Mouse (Mus musculus) neural tube, embryonic 14.5 days (tissue): ENCODE results near the gene Strap. TPM values are rescaled to one million over a fixed set of nuclear protein-coding genes. Genes with fewer than 3 reads are reported as not detected.

Source experiments
- ATAC-seq: fragments of 200-750 bp; cut with Nextera tagmentation; 2 replicates; pipeline ENCODE4 v1.8.0; 2017; ENCODE audit warnings: low read depth, mild to moderate bottlenecking, moderate TSS enrichment, moderate library complexity
- H3K27ac ChIP-seq: fragments of 300-500 bp; sonication (generic); 2 replicates; pipeline ENCODE4 v1.5.1; 2014; ENCODE audit warnings: low read depth, mild to moderate bottlenecking, control low read depth, low read length, moderate library complexity, mixed read lengths
- H3K27me3 ChIP-seq: fragments of 300-500 bp; sonication (generic); 2 replicates; pipeline ENCODE4 v1.6.1; 2014; ENCODE audit warnings: low read length; ENCODE audit not compliant: control insufficient read depth, insufficient read depth
- H3K36me3 ChIP-seq: fragments of 300-500 bp; sonication (generic); 2 replicates; pipeline ENCODE4 v1.6.1; 2014; ENCODE audit warnings: low read length, mixed read lengths; ENCODE audit not compliant: control insufficient read depth, insufficient read depth
- H3K4me1 ChIP-seq: fragments of 300-500 bp; sonication (generic); 2 replicates; pipeline ENCODE4 v1.6.1; 2014; ENCODE audit warnings: low read length; ENCODE audit not compliant: control insufficient read depth, insufficient read depth
- H3K4me2 ChIP-seq: fragments of 300-500 bp; sonication (generic); 2 replicates; pipeline ENCODE4 v1.6.1; 2014; ENCODE audit warnings: mild to moderate bottlenecking, low read depth, low read length, control low read depth
- H3K4me3 ChIP-seq: fragments of 300-500 bp; sonication (generic); 2 replicates; pipeline ENCODE4 v1.5.1; 2014; ENCODE audit warnings: low read depth, low read length, control low read depth, mixed read lengths
- H3K9ac ChIP-seq: fragments of 300-500 bp; sonication (generic); replicated peaks from 2 replicates; pipeline ENCODE4 v1.6.1; 2014; ENCODE audit warnings: low read depth, mild to moderate bottlenecking, control low read depth, low read length, mixed read lengths
- H3K9me3 ChIP-seq: fragments of 300-500 bp; sonication (generic); 2 replicates; pipeline ENCODE4 v1.6.1; 2016; ENCODE audit warnings: low read length; ENCODE audit not compliant: control insufficient read depth
- WGBS: fragments of 180-500 bp; shearing (Covaris S2); extraction: QIAGEN DNeasy Blood & Tissue Kit; methylation state at CpG from one replicate; pipeline ENCODE4 v1.1.7; 2014; 5-methylcytosine and 5-hydroxymethylcytosine counted together
- polyA plus RNA-seq: library from polyadenylated mRNA; unstranded; fragments of >200 nt; fragmentation: Nextera tagmentation; extraction: Ambion mirVana; gene quantifications from 2 replicates; pipeline ENCODE4 v1.2.1, GENCODE M21; 2014

The Strap gene
- polyA plus RNA-seq, 1 experiment from 2014 or later, result 172 TPM

DNA sequence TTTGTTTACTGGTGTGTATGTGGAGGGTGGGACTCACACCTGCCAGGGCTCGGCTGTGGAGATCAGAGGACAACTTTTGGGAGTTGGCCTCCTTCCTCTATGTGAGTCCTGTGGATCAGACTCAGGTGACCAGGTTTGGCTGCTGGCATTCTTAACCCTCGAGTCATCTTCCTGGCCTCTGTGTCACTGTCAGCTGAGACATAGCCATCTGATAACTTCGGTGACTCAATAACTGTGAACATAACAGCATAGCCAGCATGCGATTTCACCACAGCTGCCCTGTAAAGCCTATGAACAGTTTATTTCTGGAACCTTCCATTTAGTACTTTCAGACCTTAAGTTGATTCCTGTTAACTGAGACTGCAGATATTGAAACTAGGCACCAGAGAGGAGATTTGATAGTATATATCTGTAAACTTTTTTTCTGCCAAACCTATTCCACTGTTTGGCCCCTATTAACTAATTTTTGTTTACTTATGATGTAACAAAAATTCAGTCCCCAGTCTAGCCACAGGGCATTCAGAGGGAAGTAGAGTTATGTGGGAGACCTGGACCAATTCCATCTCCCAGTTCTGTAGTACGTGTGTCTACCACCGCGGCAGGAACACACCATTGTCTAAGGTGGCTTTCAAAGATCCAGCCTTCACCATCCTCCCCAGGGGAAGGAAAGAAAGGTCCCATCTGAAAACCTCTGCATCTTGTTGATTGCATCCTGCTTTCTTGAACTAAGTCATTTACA is 49.2 kb downstream of the Strap start:
- Histone ChIP-seq H3K4me1 (no peaks in the 10 kb centered on the region), H3K36me3 (no peaks in the 10 kb centered on the region), H3K27me3 (no peaks in the 10 kb centered on the region), H3K4me2 (no peak overlapping the region), H3K27ac (no peak overlapping the region), H3K4me3 (no peak overlapping the region), H3K9me3 (no peaks in the 10 kb centered on the region), H3K9ac (no peak overlapping the region)
- WGBS, result 95% methylated on average over 7 of the region's 7 CpGs
- no peak for ATAC-seq

- WGBS, result 65% methylated on average over 9 of the region's 9 CpGs
- Histone ChIP-seq H3K4me2 (no peak overlapping the region), H3K9me3 (no peaks in the 10 kb centered on the region), H3K36me3 (no peaks in the 10 kb centered on the region), H3K4me3 (no peak overlapping the region), H3K27me3 (no peaks in the 10 kb centered on the region), H3K27ac (no peak overlapping the region), H3K9ac (no peak overlapping the region), H3K4me1 (no peaks in the 10 kb centered on the region)
- no peak for ATAC-seq
These were observed 54.2 kb downstream of the Strap start for GRCm38 (mm10) chr6:137788976-137789590.

DNA sequence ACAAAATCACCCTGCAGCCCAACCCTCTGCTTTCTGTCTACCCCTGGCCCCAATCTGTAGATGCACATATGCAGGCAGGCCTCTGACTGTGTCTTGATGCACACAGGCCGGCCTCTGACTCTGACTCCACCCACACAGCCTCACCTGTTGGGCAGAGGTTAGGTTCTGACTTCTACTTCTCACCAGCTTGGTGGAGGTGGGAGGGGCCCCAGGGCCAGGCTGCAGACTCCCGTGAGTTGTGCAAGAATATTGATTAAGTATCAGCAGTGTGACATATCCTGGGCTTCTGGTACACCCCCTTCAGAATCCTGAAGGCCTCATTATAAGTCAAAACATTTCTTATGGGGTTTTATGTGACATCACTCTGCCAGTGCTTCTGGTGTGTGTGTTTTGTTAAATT is 54.8 kb downstream of the Strap start:
- no peak overlapping the region for H3K4me2 ChIP-seq
- H3K27ac ChIP-seq, result no peak overlapping the region
- no peak for ATAC-seq
- H3K9ac ChIP-seq, result no peak overlapping the region
- no peaks in the 10 kb centered on the region for H3K27me3 ChIP-seq
- no peaks in the 10 kb centered on the region for H3K4me1 ChIP-seq
- no peaks in the 10 kb centered on the region for H3K9me3 ChIP-seq
- no peak overlapping the region for H3K4me3 ChIP-seq
- WGBS, result 71% methylated on average over 2 of the region's 2 CpGs
- H3K36me3 ChIP-seq, result no peaks in the 10 kb centered on the region

DNA sequence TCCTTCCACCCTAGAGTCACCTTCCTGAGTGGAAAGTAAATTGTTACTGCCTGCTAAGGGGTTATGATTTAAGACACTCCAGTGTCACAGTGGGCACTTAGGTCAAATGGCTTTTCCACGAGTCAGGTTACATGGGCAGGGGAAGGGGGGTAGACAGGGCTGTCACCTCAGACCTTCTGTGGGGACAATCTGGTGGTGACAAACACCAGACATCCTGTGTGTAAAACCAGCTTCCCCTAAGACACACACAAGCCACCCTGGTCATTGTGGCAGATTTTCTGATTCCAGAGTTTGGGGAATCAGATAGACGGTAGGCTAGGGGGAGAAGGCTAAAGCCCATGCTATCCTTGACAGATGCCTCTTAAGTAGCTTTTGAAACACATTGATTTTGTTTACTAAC is 60.6 kb downstream of the Strap start:
- H3K27me3 ChIP-seq, result no peaks in the 10 kb centered on the region
- no peak for ATAC-seq
- H3K4me3 ChIP-seq, result no peak overlapping the region
- WGBS, result 73% methylated on average over 2 of the region's 2 CpGs
- H3K4me1 ChIP-seq, result no peaks in the 10 kb centered on the region
- no peak overlapping the region for H3K27ac ChIP-seq
- no peaks in the 10 kb centered on the region for H3K36me3 ChIP-seq
- no peaks in the 10 kb centered on the region for H3K9me3 ChIP-seq
- H3K4me2 ChIP-seq, result no peak overlapping the region
- H3K9ac ChIP-seq, result no peak overlapping the region

GRCm38 (mm10) chr6:137796596-137797567 is 62.0 kb downstream of the Strap start:
- Histone ChIP-seq H3K9me3 (no peaks in the 10 kb centered on the region), H3K27ac (no peak overlapping the region), H3K4me2 (no peak overlapping the region), H3K9ac (no peak overlapping the region), H3K27me3 (no peaks in the 10 kb centered on the region), H3K4me1 (no peaks in the 10 kb centered on the region), H3K4me3 (no peak overlapping the region), H3K36me3 (no peaks in the 10 kb centered on the region)
- peak; percentile 55; the same call in 1 of the 2 replicates for ATAC-seq
- WGBS, result 77% methylated on average over 29 of the region's 29 CpGs

DNA sequence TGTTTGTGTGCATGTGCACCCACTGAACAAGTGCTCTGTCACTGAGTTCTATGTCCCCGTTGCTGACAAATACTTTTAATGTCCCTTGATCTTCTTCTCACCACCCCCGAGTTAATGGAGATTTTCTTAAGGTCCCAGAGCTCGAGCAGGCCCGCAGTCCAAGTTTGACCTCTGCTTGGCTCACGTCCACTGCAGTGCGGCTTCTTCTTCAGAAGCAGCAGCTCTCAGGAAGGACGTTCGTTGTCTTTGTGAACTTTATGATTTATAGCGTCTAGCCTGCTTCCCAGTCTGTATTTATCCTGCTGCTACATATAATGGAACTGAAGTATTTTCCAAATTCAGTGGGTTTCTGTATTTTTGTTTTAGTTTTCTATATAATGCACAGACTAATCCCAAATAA is 64.4 kb downstream of the Strap start:
- Histone ChIP-seq H3K4me2 (no peak overlapping the region), H3K36me3 (no peaks in the 10 kb centered on the region), H3K27me3 (no peaks in the 10 kb centered on the region), H3K27ac (no peak overlapping the region), H3K9ac (no peak overlapping the region), H3K9me3 (no peaks in the 10 kb centered on the region), H3K4me3 (no peak overlapping the region), H3K4me1 (no peaks in the 10 kb centered on the region)
- no peak for ATAC-seq
- 83% methylated on average over 9 of the region's 9 CpGs for WGBS

Other genes starting within 250 kb of the Strap start
- gene Eps8, start 80.2 kb upstream of the Strap start, polyA plus RNA-seq, result 16.1 and 24.9 TPM in 2 replicates
- 9.4 and 9.8 TPM in 2 replicates for gene Dera, start 19.5 kb downstream of the Strap start, polyA plus RNA-seq